Mouse (Mus musculus) embryo, embryonic 10 days (tissue): ENCODE measurements around the gene Gps2.
A peak's percentile ranks its signal among the peaks of the same experiment; 100 is the strongest.
"Not testable (repeated sequence)": the region's sequence is repeated elsewhere in the genome, so short reads cannot be mapped to it uniquely, and the experiment has no call there.

Source experiments
- DNase-seq: peaks from one replicate; pipeline ENCODE4 v3.0.0-alpha.2; 2015; ENCODE audit warnings: low spot score

The Gps2 gene

GRCm38 (mm10) chr11:69936156-69936555 lies 22.5 kb downstream of the Gps2 start:
- no peak for DNase-seq

- DNase-seq, result no peak
These were observed 23.1 kb downstream of the Gps2 start for GRCm38 (mm10) chr11:69936714-69937347.

GRCm38 (mm10) chr11:69937385-69937784 lies 23.7 kb downstream of the Gps2 start:
- no peak for DNase-seq

- DNase-seq, result no peak
These were observed 24.1 kb downstream of the Gps2 start for GRCm38 (mm10) chr11:69937834-69938233.

- DNase-seq, result no peak
These were observed 24.8 kb downstream of the Gps2 start for GRCm38 (mm10) chr11:69938401-69938979.

- no peak for DNase-seq
These were observed 25.5 kb downstream of the Gps2 start for GRCm38 (mm10) chr11:69939181-69939580.

- DNase-seq, result no peak
These were observed 26.0 kb downstream of the Gps2 start for GRCm38 (mm10) chr11:69939731-69940130.

- no peak for DNase-seq
These were observed 27.3 kb downstream of the Gps2 start for GRCm38 (mm10) chr11:69940962-69941361.

- no peak for DNase-seq
These were observed 31.5 kb downstream of the Gps2 start for GRCm38 (mm10) chr11:69945216-69945615.

- DNase-seq, result no peak
These were observed 32.6 kb downstream of the Gps2 start for GRCm38 (mm10) chr11:69945997-69946891.

- peak; percentile 37 for DNase-seq
These were observed 33.8 kb downstream of the Gps2 start for GRCm38 (mm10) chr11:69947337-69948065.

- peak; percentile 95 for DNase-seq
These were observed 34.5 kb downstream of the Gps2 start, which contains the start of gene Slc2a4 for GRCm38 (mm10) chr11:69948066-69948762. Gene Slc2a4 (minus strand): TSS chr11:69948188.

- peak; percentile 95 for DNase-seq
These were observed 35.1 kb downstream of the Gps2 start for GRCm38 (mm10) chr11:69948763-69949150.

GRCm38 (mm10) chr11:69950807-69951459 lies 37.2 kb downstream of the Gps2 start:
- DNase-seq, result peak; percentile 56

- DNase-seq, result no peak
These were observed 38.6 kb downstream of the Gps2 start for GRCm38 (mm10) chr11:69952274-69952673.

GRCm38 (mm10) chr11:69953267-69953915 lies 39.7 kb downstream of the Gps2 start:
- DNase-seq, result no peak

- not testable (repeated sequence) for DNase-seq
These were observed 41.9 kb downstream of the Gps2 start for GRCm38 (mm10) chr11:69955618-69956017.

- DNase-seq, result no peak
These were observed 42.5 kb downstream of the Gps2 start for GRCm38 (mm10) chr11:69956218-69956617.

- DNase-seq, result peak; percentile 39
These were observed 46.9 kb downstream of the Gps2 start for GRCm38 (mm10) chr11:69960616-69961015.

GRCm38 (mm10) chr11:69961841-69962240 lies 48.2 kb downstream of the Gps2 start:
- DNase-seq, result no peak
